Mouse (Mus musculus): ENCODE data around the gene Ptges. TPM values are rescaled to one million over a fixed set of nuclear protein-coding genes. Genes with fewer than 3 reads are reported as not detected.

The Ptges gene
- polyA plus RNA-seq, 1 experiment from 2014 or later, result 29.2 TPM

- peak overlapping the region; percentile 37; the same call in 1 of the 2 replicates for H3K4me3 ChIP-seq (ENCODE audit: low read depth, low read length)
- 55% methylated on average over 3 of the region's 3 CpGs for WGBS
- H3K9me3 ChIP-seq (ENCODE audit: control insufficient read depth, low read length), result no peaks in the 10 kb centered on the region
- no peaks in the 10 kb centered on the region for H3K27me3 ChIP-seq (ENCODE audit: control insufficient read depth, insufficient read depth, low read length)
- ATAC-seq (ENCODE audit: low FRiP score, low TSS enrichment) (no peak), DNase-seq (ENCODE audit: low spot score) (no peak)
- H3K4me1 ChIP-seq (replicated peaks; ENCODE audit: control insufficient read depth, insufficient read depth), result 0 out of 2 replicates have a peak, but pooled peaks cover 4% of the 10 kb centered on the region
- H3K4me2 ChIP-seq (replicated peaks; ENCODE audit: low read depth), result peak overlapping the region; percentile 61
- H3K9ac ChIP-seq (ENCODE audit: low read length), result no peak overlapping the region
- TF ChIP-seq CTCF (IDR thresholded peaks at IDR 0.05; ENCODE audit: low read depth) (no peak), EP300 (optimal IDR thresholded peaks at IDR 0.05) (no peak)
- no peaks in the 10 kb centered on the region for H3K36me3 ChIP-seq (ENCODE audit: control insufficient read depth, insufficient read depth, low read length)
- no peak overlapping the region for H3K27ac ChIP-seq (replicated peaks)
These were observed 64.2 kb downstream of the Ptges start for GRCm38 (mm10) chr2:30865426-30865825.

- H3K9ac ChIP-seq (ENCODE audit: low read length), result peak overlapping the region; percentile 51
- DNase-seq (ENCODE audit: low spot score), result peak; percentile 34
- 0 out of 2 replicates have a peak, but pooled peaks cover 4% of the 10 kb centered on the region for H3K4me1 ChIP-seq (replicated peaks; ENCODE audit: control insufficient read depth, insufficient read depth)
- no peak for TF ChIP-seq CTCF (IDR thresholded peaks at IDR 0.05; ENCODE audit: low read depth)
- TF ChIP-seq EP300 (optimal IDR thresholded peaks at IDR 0.05), result no peak
- no peaks in the 10 kb centered on the region for H3K36me3 ChIP-seq (ENCODE audit: control insufficient read depth, insufficient read depth, low read length)
- peak overlapping the region; percentile 63; the same call in 1 of the 2 replicates for H3K27ac ChIP-seq (replicated peaks)
- peak; percentile 65 for ATAC-seq (ENCODE audit: low FRiP score, low TSS enrichment)
- H3K9me3 ChIP-seq (ENCODE audit: control insufficient read depth, low read length), result no peaks in the 10 kb centered on the region
- H3K27me3 ChIP-seq (ENCODE audit: control insufficient read depth, insufficient read depth, low read length), result no peaks in the 10 kb centered on the region
- H3K4me2 ChIP-seq (replicated peaks; ENCODE audit: low read depth), result peak overlapping the region; percentile 61
- peak overlapping the region; percentile 37 for H3K4me3 ChIP-seq (ENCODE audit: low read depth, low read length)
- 1% methylated on average over 35 of the region's 35 CpGs for whole genome bisulfite sequencing
These were observed 64.7 kb downstream of the Ptges start for GRCm38 (mm10) chr2:30864968-30865381.

- Histone ChIP-seq H3K4me1 (replicated peaks; ENCODE audit: control insufficient read depth, insufficient read depth) (0 out of 2 replicates have a peak, but pooled peaks cover 4% of the 10 kb centered on the region), H3K9ac (ENCODE audit: low read length) (no peak overlapping the region), H3K27me3 (ENCODE audit: control insufficient read depth, insufficient read depth, low read length) (no peaks in the 10 kb centered on the region), H3K4me3 (ENCODE audit: low read depth, low read length) (no peak overlapping the region), H3K36me3 (ENCODE audit: control insufficient read depth, insufficient read depth, low read length) (no peaks in the 10 kb centered on the region), H3K27ac (replicated peaks) (no peak overlapping the region), H3K4me2 (replicated peaks; ENCODE audit: low read depth) (no peak overlapping the region), H3K9me3 (ENCODE audit: control insufficient read depth, low read length) (no peaks in the 10 kb centered on the region)
- DNase-seq (ENCODE audit: low spot score) (no peak), ATAC-seq (ENCODE audit: low FRiP score, low TSS enrichment) (no peak)
- TF ChIP-seq CTCF (IDR thresholded peaks at IDR 0.05; ENCODE audit: low read depth), result no peak
- no peak for TF ChIP-seq EP300 (optimal IDR thresholded peaks at IDR 0.05)
- WGBS, result 79% methylated on average over 9 of the region's 9 CpGs
These were observed 66.1 kb downstream of the Ptges start for GRCm38 (mm10) chr2:30863574-30863973.

- no peak overlapping the region for H3K4me2 ChIP-seq (replicated peaks; ENCODE audit: low read depth)
- DNase-seq (ENCODE audit: low spot score) (no peak), ATAC-seq (ENCODE audit: low FRiP score, low TSS enrichment) (no peak)
- H3K36me3 ChIP-seq (ENCODE audit: control insufficient read depth, insufficient read depth, low read length), result no peaks in the 10 kb centered on the region
- TF ChIP-seq CTCF (IDR thresholded peaks at IDR 0.05; ENCODE audit: low read depth) (no peak), EP300 (optimal IDR thresholded peaks at IDR 0.05) (no peak)
- no peak overlapping the region for H3K27ac ChIP-seq (replicated peaks)
- 0 out of 2 replicates have a peak, but pooled peaks cover 4% of the 10 kb centered on the region for H3K4me1 ChIP-seq (replicated peaks; ENCODE audit: control insufficient read depth, insufficient read depth)
- no peaks in the 10 kb centered on the region for H3K9me3 ChIP-seq (ENCODE audit: control insufficient read depth, low read length)
- H3K27me3 ChIP-seq (ENCODE audit: control insufficient read depth, insufficient read depth, low read length), result no peaks in the 10 kb centered on the region
- H3K4me3 ChIP-seq (ENCODE audit: low read depth, low read length), result no peak overlapping the region
- 82% methylated on average over 2 of the region's 4 CpGs for WGBS
- no peak overlapping the region for H3K9ac ChIP-seq (ENCODE audit: low read length)
These were observed 67.6 kb downstream of the Ptges start for GRCm38 (mm10) chr2:30862081-30862480.

GRCm38 (mm10) chr2:30859782-30860181, 69.9 kb downstream of the Ptges start:
- 62% methylated on average over 5 of the region's 5 CpGs for WGBS
- DNase-seq (ENCODE audit: low spot score), result no peak

GRCm38 (mm10) chr2:30857076-30857475, 72.6 kb downstream of the Ptges start:
- no peaks in the 10 kb centered on the region for H3K9me3 ChIP-seq (ENCODE audit: control insufficient read depth, low read length)
- H3K4me1 ChIP-seq (replicated peaks; ENCODE audit: control insufficient read depth, insufficient read depth), result no peaks in the 10 kb centered on the region
- no peak for ATAC-seq (ENCODE audit: low FRiP score, low TSS enrichment)
- DNase-seq (ENCODE audit: low spot score), result no peak
- no peak overlapping the region for H3K9ac ChIP-seq (ENCODE audit: low read length)
- no peak overlapping the region for H3K27ac ChIP-seq (replicated peaks)
- H3K4me2 ChIP-seq (replicated peaks; ENCODE audit: low read depth), result no peak overlapping the region
- H3K36me3 ChIP-seq (ENCODE audit: control insufficient read depth, insufficient read depth, low read length), result no peaks in the 10 kb centered on the region
- WGBS, result 75% methylated on average over 6 of the region's 6 CpGs
- H3K4me3 ChIP-seq (ENCODE audit: low read depth, low read length), result no peak overlapping the region
- TF ChIP-seq CTCF (IDR thresholded peaks at IDR 0.05; ENCODE audit: low read depth) (no peak), EP300 (optimal IDR thresholded peaks at IDR 0.05) (no peak)
- H3K27me3 ChIP-seq (ENCODE audit: control insufficient read depth, insufficient read depth, low read length), result no peaks in the 10 kb centered on the region

More at GRCm38 (mm10) chr2:30859782-30860181, 69.9 kb downstream of the Ptges start:
- no peaks in the 10 kb centered on the region for H3K36me3 ChIP-seq (ENCODE audit: control insufficient read depth, insufficient read depth, low read length)
- no peak overlapping the region for H3K4me3 ChIP-seq (ENCODE audit: low read depth, low read length)
- H3K27ac ChIP-seq (replicated peaks), result no peak overlapping the region
- H3K9ac ChIP-seq (ENCODE audit: low read length), result no peak overlapping the region
- no peaks in the 10 kb centered on the region for H3K27me3 ChIP-seq (ENCODE audit: control insufficient read depth, insufficient read depth, low read length)
- no peak for TF ChIP-seq CTCF (IDR thresholded peaks at IDR 0.05; ENCODE audit: low read depth)
- no peak for TF ChIP-seq EP300 (optimal IDR thresholded peaks at IDR 0.05)
- no peak overlapping the region for H3K4me2 ChIP-seq (replicated peaks; ENCODE audit: low read depth)
- no peak for ATAC-seq (ENCODE audit: low FRiP score, low TSS enrichment)
- no peaks in the 10 kb centered on the region for H3K4me1 ChIP-seq (replicated peaks; ENCODE audit: control insufficient read depth, insufficient read depth)
- no peaks in the 10 kb centered on the region for H3K9me3 ChIP-seq (ENCODE audit: control insufficient read depth, low read length)

Data from stomach, postnatal 0 days (tissue).